Mouse (Mus musculus): ENCODE data around the gene Cnpy1.

GRCm38 (mm10) chr5:28158308-28159071 is 87.1 kb downstream of the Cnpy1 start:
- no peak for TF ChIP-seq CTCF (IDR thresholded peaks at IDR 0.05; ENCODE audit: low read depth, low read length)
- TF ChIP-seq POLR2A (IDR thresholded peaks at IDR 0.05; ENCODE audit: extremely low read depth, insufficient read depth, low read length): no peak
